Mouse (Mus musculus) lung, postnatal 0 days (tissue): ENCODE measurements around the gene Hal.

Source experiments
- CTCF ChIP-seq: IDR thresholded peaks from 2 replicates; pipeline ENCODE4 v1.5.1; 2016; ENCODE audit warnings: antibody characterized with exemption, mild to moderate bottlenecking
- EP300 ChIP-seq: IDR thresholded peaks from 2 replicates; pipeline ENCODE4 v1.6.1; 2016; ENCODE audit warnings: antibody characterized with exemption, mild to moderate bottlenecking, control low read depth

DNA sequence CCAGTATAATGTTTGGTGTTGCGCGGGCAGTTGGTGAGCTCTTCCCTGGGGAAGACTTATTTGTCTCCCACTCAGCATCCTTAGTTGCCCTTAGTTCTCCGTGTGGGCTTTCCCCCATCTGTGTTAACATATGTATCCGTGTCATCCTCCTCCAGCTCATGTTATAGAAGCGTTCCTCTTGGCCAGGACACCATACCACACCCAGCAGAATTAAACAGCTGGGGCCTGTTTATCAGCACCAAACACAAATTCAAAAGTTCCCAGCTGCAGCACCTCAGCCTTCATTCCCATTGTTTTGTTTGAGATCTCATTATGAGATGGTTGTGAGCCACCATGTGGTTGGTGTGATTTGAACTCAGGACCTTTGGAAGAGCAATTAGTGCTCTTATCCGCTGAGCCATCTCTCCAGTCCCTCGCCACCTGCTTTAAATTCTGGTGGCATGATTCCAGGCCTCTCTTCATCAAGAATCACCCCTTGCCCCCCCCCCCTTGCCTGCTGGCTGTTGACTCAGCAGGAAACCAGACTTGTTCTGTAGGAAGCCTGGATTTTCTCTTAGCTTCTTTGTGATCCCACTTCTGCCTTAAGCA, 19.9 kb downstream of the Hal start:
- TF ChIP-seq CTCF: no peak
- TF ChIP-seq EP300: no peak
